In the genomic region with DNA sequence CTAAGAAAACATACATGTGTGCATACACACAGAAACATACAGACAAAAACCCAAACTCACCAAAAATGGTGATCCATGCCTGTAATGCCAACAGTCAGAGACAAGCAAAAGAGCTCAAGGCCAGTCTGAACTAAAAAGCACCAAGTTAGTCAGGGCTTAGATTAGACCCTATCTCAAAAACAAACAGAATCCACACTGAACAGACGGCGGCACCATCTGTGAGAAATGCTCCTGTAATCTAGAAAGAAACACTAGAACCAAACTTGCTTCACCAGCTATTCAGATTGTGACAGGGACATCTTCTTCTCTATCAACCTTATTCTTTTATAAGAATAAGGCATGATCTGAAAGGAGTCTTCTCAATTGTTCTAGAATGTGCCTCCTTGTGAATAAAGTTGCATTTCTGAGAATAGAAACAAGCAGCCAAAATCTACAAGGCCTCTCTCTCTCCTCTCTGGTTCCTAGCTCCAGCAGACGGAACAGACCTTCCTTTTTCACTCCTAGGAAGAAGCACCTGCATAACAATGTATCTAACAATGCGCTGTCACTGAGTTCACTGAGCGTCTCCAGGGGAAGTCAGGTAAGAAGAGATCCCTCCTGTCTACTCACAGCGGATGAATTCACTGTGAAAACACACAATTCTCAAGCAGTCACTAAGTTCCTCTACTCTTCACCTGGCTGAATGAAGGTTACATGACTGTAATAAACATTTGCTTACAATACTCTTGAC, we compare ENCODE assay signal across 16 mouse cellular contexts. TPM values are rescaled to one million over a fixed set of nuclear protein-coding genes. Genes with fewer than 3 reads are reported as not detected.
DNase-seq lines count a peak whose midpoint lies in the region; ATAC-seq and TF ChIP-seq lines count a peak whose summit lies in the region.
"Had no signal": no experiment of that assay in that cellular context is flagged by ENCODE, and none has a peak within 500 bp of the region (broad histone marks: within the 10 kb centered on the region; RNA-seq: fewer than 3 reads in every experiment).

No protein-coding gene starts in this region.

- no peak overlapping the region for H3K4me3 ChIP-seq in hindbrain, embryonic 14.5 days (replicated peaks; ENCODE audit: low read length)
- H3K4me3 ChIP-seq in hindbrain, embryonic 11.5 days (ENCODE audit: low read depth, low read length): no peak overlapping the region
- no peak overlapping the region for H3K4me3 ChIP-seq in hindbrain, embryonic 15.5 days
- no peak overlapping the region for H3K4me3 ChIP-seq in lung, adult 2 months (replicated peaks; ENCODE audit: extremely low read depth, low read depth, low read length)
- H3K4me3 ChIP-seq: heart, adult 2 months; limb, embryonic 13.5 days; midbrain, embryonic 10.5 days had no signal

- peaks cover 27% of the 10 kb centered on the region for H3K4me1 ChIP-seq in hindbrain, embryonic 14.5 days (replicated peaks; ENCODE audit: control insufficient read depth, insufficient read depth, low read length)
- H3K4me1 ChIP-seq in hindbrain, embryonic 11.5 days (replicated peaks; ENCODE audit: control insufficient read depth, insufficient read depth, low read length): no peaks in the 10 kb centered on the region; the same call in 1 of the 2 replicates
- H3K4me1 ChIP-seq in hindbrain, embryonic 15.5 days (replicated peaks): peaks cover 27% of the 10 kb centered on the region
- peaks cover 5% of the 10 kb centered on the region for H3K4me1 ChIP-seq in lung, adult 2 months (ENCODE audit: control insufficient read depth, insufficient read depth, low read length)

- TF ChIP-seq POLR2A in lung, adult 2 months (IDR thresholded peaks at IDR 0.05; ENCODE audit: borderline replicate concordance, extremely low read depth, low read depth, low read length): no peak

- H3K9me3 ChIP-seq in hindbrain, embryonic 14.5 days (ENCODE audit: control insufficient read depth, low read length): no peaks in the 10 kb centered on the region
- H3K9me3 ChIP-seq in hindbrain, embryonic 11.5 days (ENCODE audit: control insufficient read depth, low read length): no peaks in the 10 kb centered on the region
- no peaks in the 10 kb centered on the region for H3K9me3 ChIP-seq in hindbrain, embryonic 15.5 days
- H3K9me3 ChIP-seq: limb, embryonic 13.5 days; midbrain, embryonic 10.5 days had no signal

- DNase-seq in hindbrain, embryonic 14.5 days (ENCODE audit: low spot score): no peak
- DNase-seq in hindbrain, embryonic 11.5 days (ENCODE audit: low spot score): no peak
- DNase-seq in R1 (ENCODE audit: low read depth, low spot score): peak; percentile 85
- peak; percentile 50 to 51 for DNase-seq in right cerebral cortex, adult 2 months (ENCODE audit: low spot score in 2 of 2)
- no peak for DNase-seq in gastrocnemius, postnatal 25 days
- DNase-seq in lung, adult 2 months: no peak
- DNase-seq: heart, adult 2 months; kidney, postnatal 36 days had no signal

- H3K27me3 ChIP-seq in hindbrain, embryonic 14.5 days (ENCODE audit: control insufficient read depth, insufficient read depth, low read length): no peaks in the 10 kb centered on the region
- no peaks in the 10 kb centered on the region for H3K27me3 ChIP-seq in hindbrain, embryonic 11.5 days (ENCODE audit: control insufficient read depth, insufficient read depth, low read length)
- no peaks in the 10 kb centered on the region for H3K27me3 ChIP-seq in hindbrain, embryonic 15.5 days
- H3K27me3 ChIP-seq: CH12.LX; limb, embryonic 13.5 days had no signal

- H3K36me3 ChIP-seq in hindbrain, embryonic 14.5 days (replicated peaks; ENCODE audit: control insufficient read depth, insufficient read depth): peaks cover 17% of the 10 kb centered on the region
- peaks cover 2% of the 10 kb centered on the region; the same call in 1 of the 2 replicates for H3K36me3 ChIP-seq in hindbrain, embryonic 11.5 days (ENCODE audit: control insufficient read depth, insufficient read depth, low read length)
- 0 out of 2 replicates have a peak, but pooled peaks cover 4% of the 10 kb centered on the region for H3K36me3 ChIP-seq in hindbrain, embryonic 15.5 days

- WGBS in hindbrain, embryonic 14.5 days: 57% methylated on average over 6 of the region's 6 CpGs
- WGBS in hindbrain, embryonic 11.5 days: 72% methylated on average over 6 of the region's 6 CpGs
- 63% methylated on average over 6 of the region's 6 CpGs for WGBS in hindbrain, embryonic 15.5 days
- WGBS in lung, adult 2 months: 83% methylated on average over 6 of the region's 6 CpGs

- no peak overlapping the region for H3K27ac ChIP-seq in hindbrain, embryonic 14.5 days
- no peak overlapping the region for H3K27ac ChIP-seq in hindbrain, embryonic 11.5 days (ENCODE audit: low read depth, low read length)
- H3K27ac ChIP-seq in hindbrain, embryonic 15.5 days (replicated peaks): no peak overlapping the region
- H3K27ac ChIP-seq: heart, adult 2 months; limb, embryonic 13.5 days; midbrain, embryonic 10.5 days had no signal

- peak overlapping the region; percentile 19; the same call in 1 of the 2 replicates for H3K4me2 ChIP-seq in hindbrain, embryonic 14.5 days (replicated peaks)
- no peak overlapping the region for H3K4me2 ChIP-seq in hindbrain, embryonic 11.5 days (replicated peaks; ENCODE audit: low read depth, low read length)
- H3K4me2 ChIP-seq in hindbrain, embryonic 15.5 days: peak overlapping the region; percentile 15; the same call in 1 of the 2 replicates
- H3K4me2 ChIP-seq: limb, embryonic 13.5 days had no signal

- TF ChIP-seq CTCF in lung, adult 2 months (IDR thresholded peaks at IDR 0.05; ENCODE audit: insufficient read depth, low read length): no peak

- H3K9ac ChIP-seq in hindbrain, embryonic 14.5 days: no peak overlapping the region
- H3K9ac ChIP-seq in hindbrain, embryonic 11.5 days (ENCODE audit: low read depth, low read length): no peak overlapping the region
- no peak overlapping the region for H3K9ac ChIP-seq in hindbrain, embryonic 15.5 days
- H3K9ac ChIP-seq: limb, embryonic 13.5 days had no signal

- ATAC-seq in hindbrain, embryonic 14.5 days (ENCODE audit: low FRiP score): no peak
- no peak for ATAC-seq in hindbrain, embryonic 11.5 days (ENCODE audit: low FRiP score)
- ATAC-seq in hindbrain, embryonic 15.5 days (ENCODE audit: low FRiP score, low read depth): no peak
- ATAC-seq: lung, postnatal 0 days had no signal

RNA-seq across cellular contexts. Expression of a gene that starts 3.9 kb away (rescaled TPM):
- polyA plus RNA-seq in hindbrain, embryonic 14.5 days (2014; fragmentation: Nextera tagmentation; extraction: Ambion mirVana): 227 and 232 TPM in 2 replicates
- polyA plus RNA-seq in hindbrain, embryonic 11.5 days (2014; fragmentation: Nextera tagmentation; extraction: Ambion mirVana): 261 and 265 TPM in 2 replicates
- 181 and 187 TPM in 2 replicates for polyA plus RNA-seq in hindbrain, embryonic 15.5 days (2015; fragmentation: Nextera tagmentation; extraction: Ambion mirVana)
- total RNA-seq in gastrocnemius, postnatal 25 days (2021): 1 to 10 TPM; 3.1 to 3.2 TPM
- polyA plus RNA-seq in lung, adult 2 months (2012; rRNA removed): 8.7 and 9.8 TPM in 2 replicates
- total RNA-seq: CH12.LX had no signal

RNA-seq across cellular contexts. Expression of a gene that starts 16.9 kb away (rescaled TPM):
- 17.5 and 20.7 TPM in 2 replicates for polyA plus RNA-seq in hindbrain, embryonic 14.5 days (2014; fragmentation: Nextera tagmentation; extraction: Ambion mirVana)
- polyA plus RNA-seq in hindbrain, embryonic 11.5 days (2014; fragmentation: Nextera tagmentation; extraction: Ambion mirVana): not detected in 2 replicates
- polyA plus RNA-seq in hindbrain, embryonic 15.5 days (2015; fragmentation: Nextera tagmentation; extraction: Ambion mirVana): 16.4 and 21.0 TPM in 2 replicates
- total RNA-seq in gastrocnemius, postnatal 25 days (2021): not detected
- polyA plus RNA-seq in lung, adult 2 months (2012; rRNA removed): not detected in 2 replicates
- total RNA-seq: CH12.LX; common myeloid progenitor, adult 5-6 weeks; heart, adult 2 months had no signal
- polyA plus RNA-seq: heart, adult 2 months; limb, embryonic 13.5 days; lung, postnatal 0 days; midbrain, embryonic 10.5 days; stomach, embryonic 14.5 days; urinary bladder, adult 2 months had no signal

RNA-seq across cellular contexts. Expression of a gene that starts 32.8 kb away (rescaled TPM):
- 0.15 and 0.18 TPM in 2 replicates for polyA plus RNA-seq in hindbrain, embryonic 14.5 days (2014; fragmentation: Nextera tagmentation; extraction: Ambion mirVana)
- not detected in 2 replicates for polyA plus RNA-seq in hindbrain, embryonic 11.5 days (2014; fragmentation: Nextera tagmentation; extraction: Ambion mirVana)
- 0.09 and 0.13 TPM in 2 replicates for polyA plus RNA-seq in hindbrain, embryonic 15.5 days (2015; fragmentation: Nextera tagmentation; extraction: Ambion mirVana)
- not detected for total RNA-seq in gastrocnemius, postnatal 25 days (2021)
- 0.05 TPM in 1 of 2 replicates, not detected in the other for polyA plus RNA-seq in lung, adult 2 months (2012; rRNA removed)
- total RNA-seq: heart, adult 2 months had no signal
- polyA plus RNA-seq: heart, adult 2 months; limb, embryonic 13.5 days; midbrain, embryonic 10.5 days; stomach, embryonic 14.5 days; urinary bladder, adult 2 months had no signal

RNA-seq across cellular contexts. Expression of a gene that starts 51.6 kb away (rescaled TPM):
- polyA plus RNA-seq in hindbrain, embryonic 14.5 days (2014; fragmentation: Nextera tagmentation; extraction: Ambion mirVana): 5.6 and 8.2 TPM in 2 replicates
- 5.6 TPM in 2 replicates for polyA plus RNA-seq in hindbrain, embryonic 11.5 days (2014; fragmentation: Nextera tagmentation; extraction: Ambion mirVana)
- polyA plus RNA-seq in hindbrain, embryonic 15.5 days (2015; fragmentation: Nextera tagmentation; extraction: Ambion mirVana): 4.5 and 6.1 TPM in 2 replicates
- total RNA-seq in gastrocnemius, postnatal 25 days (2021): not detected
- polyA plus RNA-seq in lung, adult 2 months (2012; rRNA removed): 0.07 TPM in 1 of 2 replicates, not detected in the other
- total RNA-seq: CH12.LX had no signal

Comparison
In these comparisons a context has a peak if more than half of its experiments do, and no peak if none do; other contexts are left out.
1. RNA of a gene that starts 16.9 kb away (polyA plus RNA-seq): 17.5 to 20.7 TPM in hindbrain, embryonic 14.5 days and 16.4 to 21.0 TPM in hindbrain, embryonic 15.5 days; not detected in hindbrain, embryonic 11.5 days and not detected in lung, adult 2 months; every median in the first group is over 10 times any median in the second.
2. DNase-seq: peak in R1 (single experiment) and right cerebral cortex, adult 2 months (2 of 2); none in hindbrain, embryonic 14.5 days (single experiment), hindbrain, embryonic 11.5 days (single experiment), gastrocnemius, postnatal 25 days (single experiment) and lung, adult 2 months (single experiment).
3. RNA of a gene that starts 3.9 kb away (polyA plus RNA-seq): 261 to 265 TPM in hindbrain, embryonic 11.5 days, 227 to 232 TPM in hindbrain, embryonic 14.5 days and 181 to 187 TPM in hindbrain, embryonic 15.5 days; 8.7 to 9.8 TPM in lung, adult 2 months; every median in the first group is over 10 times any median in the second.